In the genomic region with DNA sequence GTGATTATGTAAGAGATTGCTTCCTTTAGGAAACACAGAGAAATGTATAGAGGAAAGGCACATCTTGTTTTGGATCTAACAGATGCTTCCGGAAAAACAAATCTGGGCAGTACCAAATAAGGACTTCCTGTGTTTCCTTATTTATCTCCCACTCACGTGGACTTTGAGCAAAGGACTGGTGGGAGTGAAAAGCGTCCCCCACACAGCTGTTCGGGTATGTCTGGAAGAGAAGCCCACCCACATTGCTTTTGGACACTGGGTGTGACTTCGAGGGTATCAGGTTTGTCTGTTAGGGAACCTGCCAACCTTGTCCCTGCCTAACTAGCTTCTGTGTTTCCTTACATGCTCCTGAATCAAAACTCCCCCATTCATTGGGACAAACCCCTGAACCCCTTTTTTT, we compare ENCODE assay signal across 28 mouse cellular contexts. TPM values are rescaled to one million over a fixed set of nuclear protein-coding genes. Genes with fewer than 3 reads are reported as not detected.
DNase-seq lines count a peak whose midpoint lies in the region; ATAC-seq and TF ChIP-seq lines count a peak whose summit lies in the region.
"Had no signal": no experiment of that assay in that cellular context is flagged by ENCODE, and none has a peak within 500 bp of the region (broad histone marks: within the 10 kb centered on the region; RNA-seq: fewer than 3 reads in every experiment).

No protein-coding gene starts in this region.

- H3K36me3 ChIP-seq in embryonic facial prominence, embryonic 14.5 days (ENCODE audit: control insufficient read depth, insufficient read depth, low read length) = no peaks in the 10 kb centered on the region
- H3K36me3 ChIP-seq in embryonic facial prominence, embryonic 10.5 days (replicated peaks) = no peaks in the 10 kb centered on the region
- no peaks in the 10 kb centered on the region for H3K36me3 ChIP-seq in kidney, embryonic 16.5 days (ENCODE audit: insufficient read depth, low read length)
- H3K36me3 ChIP-seq: embryonic facial prominence, embryonic 13.5 days; heart, embryonic 13.5 days; liver, embryonic 15.5 days; lung, embryonic 15.5 days; midbrain, embryonic 15.5 days; neural tube, embryonic 13.5 days had no signal

- H3K27ac ChIP-seq in embryonic facial prominence, embryonic 14.5 days (replicated peaks; ENCODE audit: low read depth, low read length) = no peak overlapping the region
- H3K27ac ChIP-seq in embryonic facial prominence, embryonic 10.5 days (replicated peaks) = no peak overlapping the region
- H3K27ac ChIP-seq in kidney, embryonic 16.5 days (ENCODE audit: low read length) = no peak overlapping the region
- peak overlapping the region; percentile 40; the same call in 1 of the 2 replicates for H3K27ac ChIP-seq in left cerebral cortex, adult 2 months
- H3K27ac ChIP-seq: embryonic facial prominence, embryonic 13.5 days; heart, adult 2 months; heart, embryonic 13.5 days; hindbrain, postnatal 0 days; liver, embryonic 15.5 days; lung, embryonic 15.5 days; midbrain, embryonic 15.5 days; neural tube, embryonic 13.5 days had no signal

- no peak for TF ChIP-seq CTCF in left cerebral cortex, adult 2 months (IDR thresholded peaks at IDR 0.05)

- WGBS in embryonic facial prominence, embryonic 14.5 days = 48% methylated on average over 5 of the region's 5 CpGs
- WGBS in embryonic facial prominence, embryonic 10.5 days = 67% methylated on average over 5 of the region's 5 CpGs
- 31% methylated on average over 5 of the region's 5 CpGs for WGBS in kidney, embryonic 16.5 days

- peaks cover 6% of the 10 kb centered on the region for H3K4me1 ChIP-seq in embryonic facial prominence, embryonic 14.5 days (ENCODE audit: control insufficient read depth, insufficient read depth, low read length)
- peaks cover 23% of the 10 kb centered on the region for H3K4me1 ChIP-seq in embryonic facial prominence, embryonic 10.5 days
- H3K4me1 ChIP-seq in kidney, embryonic 16.5 days (ENCODE audit: insufficient read depth, low read length) = no peaks in the 10 kb centered on the region
- H3K4me1 ChIP-seq: liver, embryonic 15.5 days; lung, embryonic 15.5 days; megakaryocyte, embryonic 14.5 days; midbrain, embryonic 15.5 days; neural tube, embryonic 13.5 days had no signal

- no peak overlapping the region for H3K4me3 ChIP-seq in embryonic facial prominence, embryonic 14.5 days (ENCODE audit: low read depth, low read length)
- no peak overlapping the region for H3K4me3 ChIP-seq in embryonic facial prominence, embryonic 10.5 days
- H3K4me3 ChIP-seq in kidney, embryonic 16.5 days (ENCODE audit: low read length) = no peak overlapping the region
- no peak overlapping the region for H3K4me3 ChIP-seq in left cerebral cortex, adult 2 months
- H3K4me3 ChIP-seq: embryonic facial prominence, embryonic 13.5 days; heart, adult 2 months; heart, embryonic 13.5 days; liver, embryonic 15.5 days; lung, embryonic 15.5 days; megakaryocyte, embryonic 14.5 days; midbrain, embryonic 15.5 days; neural tube, embryonic 13.5 days had no signal

- H3K27me3 ChIP-seq in embryonic facial prominence, embryonic 14.5 days (replicated peaks; ENCODE audit: control insufficient read depth, insufficient read depth, low read length) = no peaks in the 10 kb centered on the region
- H3K27me3 ChIP-seq in embryonic facial prominence, embryonic 10.5 days (replicated peaks; ENCODE audit: low read depth, poor library complexity, severe bottlenecking) = no peaks in the 10 kb centered on the region
- no peaks in the 10 kb centered on the region for H3K27me3 ChIP-seq in kidney, embryonic 16.5 days (ENCODE audit: insufficient read depth, low read length)
- H3K27me3 ChIP-seq: embryonic facial prominence, embryonic 13.5 days; heart, embryonic 13.5 days; liver, embryonic 15.5 days; lung, embryonic 15.5 days; megakaryocyte, embryonic 14.5 days; midbrain, embryonic 15.5 days; neural tube, embryonic 13.5 days had no signal

- peak; percentile 69 for DNase-seq in embryonic facial prominence, embryonic 14.5 days (ENCODE audit: low spot score)
- DNase-seq in embryonic facial prominence, embryonic 10.5 days (ENCODE audit: low spot score) = no peak
- no peak for DNase-seq in kidney, adult 11 months
- DNase-seq in left cerebral cortex, adult 2 months (ENCODE audit: extremely low spot score in 1 of 2, low spot score in 2 of 2) = no peak
- DNase-seq in left cerebral cortex, adult 11 months (ENCODE audit: low spot score) = no peak
- peak; percentile 48 for DNase-seq in brain, adult 2 months (ENCODE audit: low read depth, low spot score)
- no peak for DNase-seq in spleen, postnatal 10 days (ENCODE audit: low spot score in 2 of 2)
- DNase-seq: adrenal gland, adult 8-10 months; cerebellum, adult 2 months; cerebellum, postnatal 25 days; gastrocnemius, postnatal 36 days; heart, adult 2 months; heart, postnatal 14 days; liver; spleen, adult 18-20 months; thymus, postnatal 14 days had no signal

- H3K9me3 ChIP-seq in embryonic facial prominence, embryonic 14.5 days (ENCODE audit: control insufficient read depth, low read length) = no peaks in the 10 kb centered on the region
- no peaks in the 10 kb centered on the region for H3K9me3 ChIP-seq in embryonic facial prominence, embryonic 10.5 days
- H3K9me3 ChIP-seq in kidney, embryonic 16.5 days (ENCODE audit: low read length) = no peaks in the 10 kb centered on the region
- H3K9me3 ChIP-seq: embryonic facial prominence, embryonic 13.5 days; heart, embryonic 13.5 days; liver, embryonic 15.5 days; lung, embryonic 15.5 days; midbrain, embryonic 15.5 days; neural tube, embryonic 13.5 days had no signal

- no peak for ATAC-seq in embryonic facial prominence, embryonic 14.5 days (ENCODE audit: low read depth)
- peak; percentile 42; the same call in 1 of the 2 replicates for ATAC-seq in kidney, embryonic 16.5 days (ENCODE audit: low FRiP score, low TSS enrichment)
- ATAC-seq: activated CD4-positive, CD25-positive, alpha-beta regulatory T cell, adult 4 months; forebrain, embryonic 14.5 days; hindbrain, postnatal 0 days; intestine, embryonic 16.5 days; midbrain, embryonic 15.5 days had no signal

- no peak overlapping the region for H3K4me2 ChIP-seq in embryonic facial prominence, embryonic 14.5 days (ENCODE audit: low read depth, low read length)
- no peak overlapping the region for H3K4me2 ChIP-seq in kidney, embryonic 16.5 days (replicated peaks; ENCODE audit: low read depth, low read length)
- H3K4me2 ChIP-seq: embryonic facial prominence, embryonic 13.5 days; heart, embryonic 13.5 days; liver, embryonic 15.5 days; lung, embryonic 15.5 days; midbrain, embryonic 15.5 days; neural tube, embryonic 13.5 days had no signal

- intact Hi-C loops in left cerebral cortex, adult 2 months (cut with DNase I) = loop anchor here (1.0 to 10.0 kb wide), 2 partner anchors 94 to 306 kb away; no protein-coding TSS in a partner anchor

- no peak overlapping the region for H3K9ac ChIP-seq in embryonic facial prominence, embryonic 14.5 days (ENCODE audit: low read depth, low read length)
- no peak overlapping the region for H3K9ac ChIP-seq in kidney, embryonic 16.5 days (replicated peaks; ENCODE audit: low read length)
- H3K9ac ChIP-seq: embryonic facial prominence, embryonic 13.5 days; heart, embryonic 13.5 days; liver, embryonic 15.5 days; lung, embryonic 15.5 days; midbrain, embryonic 15.5 days; neural tube, embryonic 13.5 days had no signal

RNA-seq across cellular contexts. Expression of a gene that starts 3.2 kb away (rescaled TPM):
- polyA plus RNA-seq in embryonic facial prominence, embryonic 14.5 days (2014; fragmentation: Nextera tagmentation; extraction: Ambion mirVana) = 35.8 and 40.8 TPM in 2 replicates
- polyA plus RNA-seq in embryonic facial prominence, embryonic 10.5 days (2016; fragmentation: Nextera tagmentation; extraction: Ambion mirVana) = 30.1 and 31.6 TPM in 2 replicates
- 1.2 and 1.5 TPM in 2 replicates for polyA plus RNA-seq in kidney, embryonic 16.5 days (2015; fragmentation: Nextera tagmentation; extraction: Ambion mirVana)
- total RNA-seq in left cerebral cortex, adult 2 months (2021) = under 1 TPM; 0.66 to 0.75 TPM
- polyA plus RNA-seq: activated CD4-positive, CD25-positive, alpha-beta regulatory T cell, adult 4 months had no signal

Comparison
In these comparisons a context has a peak if more than half of its experiments do, and no peak if none do; other contexts are left out.
1. DNase-seq: peak in embryonic facial prominence, embryonic 14.5 days (single experiment) and brain, adult 2 months (single experiment); none in embryonic facial prominence, embryonic 10.5 days (single experiment), kidney, adult 11 months (single experiment), left cerebral cortex, adult 2 months (0 of 2), left cerebral cortex, adult 11 months (single experiment) and spleen, postnatal 10 days (0 of 2).
2. RNA of a gene that starts 3.2 kb away (polyA plus RNA-seq): 35.8 to 40.8 TPM in embryonic facial prominence, embryonic 14.5 days and 30.1 to 31.6 TPM in embryonic facial prominence, embryonic 10.5 days; 1.2 to 1.5 TPM in kidney, embryonic 16.5 days; every median in the first group is over 10 times any median in the second.